In genomic region chrX:8944041-8944440, GRCm38 (mm10) we compare ENCODE assay signal across 36 mouse cellular contexts. TPM values are rescaled to one million over a fixed set of nuclear protein-coding genes. Genes with fewer than 3 reads are reported as not detected.
DNase-seq lines count a peak whose midpoint lies in the region; ATAC-seq lines count a peak whose summit lies in the region.
"Had no signal": no experiment of that assay in that cellular context is flagged by ENCODE, and none has a peak within 500 bp of the region (broad histone marks: within the 10 kb centered on the region; RNA-seq: fewer than 3 reads in every experiment).

No protein-coding gene starts in this region.

- peak overlapping the region; percentile 22; the same call in 1 of the 2 replicates for H3K27ac ChIP-seq in lung, embryonic 16.5 days (ENCODE audit: low read length)
- H3K27ac ChIP-seq in midbrain, embryonic 16.5 days (ENCODE audit: low read length) = no peak overlapping the region
- H3K27ac ChIP-seq in midbrain, embryonic 13.5 days = no peak overlapping the region
- H3K27ac ChIP-seq in stomach, embryonic 15.5 days = no peak overlapping the region
- H3K27ac ChIP-seq: embryonic facial prominence, embryonic 10.5 days; embryonic facial prominence, embryonic 13.5 days; forebrain, embryonic 13.5 days; heart, adult 2 months; heart, embryonic 10.5 days; heart, embryonic 13.5 days; hindbrain, embryonic 14.5 days; hindbrain, postnatal 0 days had no signal

- H3K4me2 ChIP-seq in lung, embryonic 16.5 days (ENCODE audit: low read depth, low read length) = 0 out of 2 replicates have a peak overlapping the region, but pooled peaks have one; percentile 20
- no peak overlapping the region for H3K4me2 ChIP-seq in midbrain, embryonic 16.5 days (ENCODE audit: low read length)
- no peak overlapping the region for H3K4me2 ChIP-seq in midbrain, embryonic 13.5 days (replicated peaks)
- no peak overlapping the region for H3K4me2 ChIP-seq in stomach, embryonic 15.5 days
- H3K4me2 ChIP-seq: embryonic facial prominence, embryonic 13.5 days; forebrain, embryonic 13.5 days; heart, embryonic 13.5 days; hindbrain, embryonic 14.5 days had no signal

- H3K9me3 ChIP-seq in lung, embryonic 16.5 days (ENCODE audit: control insufficient read depth, low read length) = no peaks in the 10 kb centered on the region
- no peaks in the 10 kb centered on the region for H3K9me3 ChIP-seq in midbrain, embryonic 16.5 days (replicated peaks; ENCODE audit: control insufficient read depth, low read length, poor library complexity, severe bottlenecking)
- no peaks in the 10 kb centered on the region for H3K9me3 ChIP-seq in midbrain, embryonic 13.5 days
- no peaks in the 10 kb centered on the region for H3K9me3 ChIP-seq in stomach, embryonic 15.5 days
- H3K9me3 ChIP-seq: embryonic facial prominence, embryonic 10.5 days; embryonic facial prominence, embryonic 13.5 days; forebrain, embryonic 13.5 days; heart, embryonic 10.5 days; heart, embryonic 13.5 days had no signal

- no peak overlapping the region for H3K4me3 ChIP-seq in lung, embryonic 16.5 days (ENCODE audit: low read length)
- H3K4me3 ChIP-seq in midbrain, embryonic 16.5 days (ENCODE audit: low read depth, low read length) = no peak overlapping the region
- no peak overlapping the region for H3K4me3 ChIP-seq in midbrain, embryonic 13.5 days (replicated peaks)
- no peak overlapping the region for H3K4me3 ChIP-seq in stomach, embryonic 15.5 days (replicated peaks)
- H3K4me3 ChIP-seq: embryonic facial prominence, embryonic 10.5 days; embryonic facial prominence, embryonic 13.5 days; erythroblast, embryonic 14.5 days; forebrain, embryonic 13.5 days; heart, adult 2 months; heart, embryonic 10.5 days; heart, embryonic 13.5 days had no signal

- H3K27me3 ChIP-seq in lung, embryonic 16.5 days (ENCODE audit: control insufficient read depth, insufficient read depth, low read depth, low read length) = no peaks in the 10 kb centered on the region
- no peaks in the 10 kb centered on the region for H3K27me3 ChIP-seq in midbrain, embryonic 16.5 days (ENCODE audit: control insufficient read depth, insufficient read depth, low read depth, low read length)
- H3K27me3 ChIP-seq in midbrain, embryonic 13.5 days = no peaks in the 10 kb centered on the region
- H3K27me3 ChIP-seq in stomach, embryonic 15.5 days (replicated peaks) = no peaks in the 10 kb centered on the region
- H3K27me3 ChIP-seq: embryonic facial prominence, embryonic 13.5 days; forebrain, embryonic 13.5 days; heart, embryonic 13.5 days had no signal

- no peaks in the 10 kb centered on the region for H3K4me1 ChIP-seq in lung, embryonic 16.5 days (replicated peaks; ENCODE audit: control insufficient read depth, insufficient read depth, low read length)
- H3K4me1 ChIP-seq in midbrain, embryonic 16.5 days (ENCODE audit: control insufficient read depth, insufficient read depth, low read length) = no peaks in the 10 kb centered on the region
- no peaks in the 10 kb centered on the region for H3K4me1 ChIP-seq in midbrain, embryonic 13.5 days (replicated peaks)
- H3K4me1 ChIP-seq in stomach, embryonic 15.5 days = no peaks in the 10 kb centered on the region
- H3K4me1 ChIP-seq: embryonic facial prominence, embryonic 10.5 days; embryonic facial prominence, embryonic 13.5 days; forebrain, embryonic 13.5 days; heart, embryonic 10.5 days; heart, embryonic 13.5 days had no signal

- DNase-seq in lung, postnatal 10 days = no peak
- no peak for DNase-seq in adrenal gland, postnatal 25 days
- no peak for DNase-seq in MN1 (ENCODE audit: low spot score)
- DNase-seq: adrenal gland, postnatal 10 days; cerebellum, adult 11-12 months; cerebellum, adult 8-10 months; cerebellum, postnatal 10 days; cerebellum, postnatal 36 days; embryo, embryonic 11 days; gastrocnemius, postnatal 10 days; gastrocnemius, postnatal 36 days; heart, adult 2 months; heart, postnatal 14 days; heart, postnatal 4 days had no signal

- no peaks in the 10 kb centered on the region for H3K36me3 ChIP-seq in lung, embryonic 16.5 days (ENCODE audit: control insufficient read depth, insufficient read depth, low read length)
- no peaks in the 10 kb centered on the region for H3K36me3 ChIP-seq in midbrain, embryonic 16.5 days (ENCODE audit: control insufficient read depth, insufficient read depth, low read length)
- H3K36me3 ChIP-seq in midbrain, embryonic 13.5 days = no peaks in the 10 kb centered on the region
- no peaks in the 10 kb centered on the region for H3K36me3 ChIP-seq in stomach, embryonic 15.5 days
- H3K36me3 ChIP-seq: embryonic facial prominence, embryonic 10.5 days; embryonic facial prominence, embryonic 13.5 days; heart, embryonic 10.5 days; heart, embryonic 13.5 days had no signal

- no peak overlapping the region for H3K9ac ChIP-seq in lung, embryonic 16.5 days (ENCODE audit: low read length)
- H3K9ac ChIP-seq in midbrain, embryonic 16.5 days (ENCODE audit: low read depth, low read length) = no peak overlapping the region
- no peak overlapping the region for H3K9ac ChIP-seq in midbrain, embryonic 13.5 days (replicated peaks)
- H3K9ac ChIP-seq in stomach, embryonic 15.5 days = no peak overlapping the region
- H3K9ac ChIP-seq: embryonic facial prominence, embryonic 13.5 days; forebrain, embryonic 13.5 days; heart, embryonic 13.5 days; hindbrain, embryonic 14.5 days had no signal

- ATAC-seq in lung, embryonic 16.5 days (ENCODE audit: low read depth) = peak; percentile 62
- 0 out of 2 replicates have a peak, but pooled peaks have one; percentile 42 for ATAC-seq in midbrain, embryonic 16.5 days
- ATAC-seq in midbrain, embryonic 13.5 days = no peak
- ATAC-seq in stomach, embryonic 15.5 days (ENCODE audit: insufficient read depth, low FRiP score, low read depth) = peak; percentile 60
- ATAC-seq: forebrain, embryonic 13.5 days; forebrain, embryonic 16.5 days; hindbrain, postnatal 0 days; Patski had no signal

- WGBS in lung, embryonic 16.5 days = 59% methylated on average over 8 of the region's 8 CpGs
- WGBS in midbrain, embryonic 16.5 days = 64% methylated on average over 8 of the region's 8 CpGs
- WGBS in midbrain, embryonic 13.5 days = 72% methylated on average over 8 of the region's 8 CpGs
- 71% methylated on average over 8 of the region's 8 CpGs for WGBS in stomach, embryonic 15.5 days

RNA-seq across cellular contexts. Expression of gene Fthl17b, which starts 18.7 kb away (rescaled TPM):
- polyA plus RNA-seq in lung, embryonic 16.5 days (2015; fragmentation: Nextera tagmentation; extraction: Ambion mirVana) = not detected in 2 replicates
- not detected in 2 replicates for polyA plus RNA-seq in midbrain, embryonic 16.5 days (2015; fragmentation: Nextera tagmentation; extraction: Ambion mirVana)
- not detected in 2 replicates for polyA plus RNA-seq in midbrain, embryonic 13.5 days (2015; fragmentation: Nextera tagmentation; extraction: Ambion mirVana)
- not detected in 2 replicates for polyA plus RNA-seq in stomach, embryonic 15.5 days (2015; fragmentation: Nextera tagmentation; extraction: Ambion mirVana)
- total RNA-seq in adrenal gland, postnatal 25 days (2021) = not detected in 2 replicates
- total RNA-seq: adrenal gland, adult 18-20 months; adrenal gland, postnatal 10 days; adrenal gland, postnatal 4 days; ES-E14; gastrocnemius, adult 18-20 months; gastrocnemius, postnatal 10 days; gastrocnemius, postnatal 36 days; granulocyte monocyte progenitor cell, adult 5-6 weeks; heart, adult 2 months; heart, postnatal 14 days; heart, postnatal 4 days; hindbrain, postnatal 0 days had no signal
- polyA plus RNA-seq: cortical plate, adult 2 months; embryonic facial prominence, embryonic 10.5 days; embryonic facial prominence, embryonic 13.5 days; erythroblast, embryonic 14.5 days; forebrain, embryonic 13.5 days; forebrain, embryonic 16.5 days; heart, adult 2 months; heart, embryonic 10.5 days; heart, embryonic 13.5 days; heart, embryonic 16.5 days; hindbrain, embryonic 11.5 days; hindbrain, embryonic 14.5 days; hindbrain, postnatal 0 days; Patski had no signal

RNA-seq across cellular contexts. Expression of gene Fthl17c, which starts 32.3 kb away (rescaled TPM):
- not detected in 2 replicates for polyA plus RNA-seq in lung, embryonic 16.5 days (2015; fragmentation: Nextera tagmentation; extraction: Ambion mirVana)
- polyA plus RNA-seq in midbrain, embryonic 16.5 days (2015; fragmentation: Nextera tagmentation; extraction: Ambion mirVana) = not detected in 2 replicates
- polyA plus RNA-seq in midbrain, embryonic 13.5 days (2015; fragmentation: Nextera tagmentation; extraction: Ambion mirVana) = not detected in 2 replicates
- polyA plus RNA-seq in stomach, embryonic 15.5 days (2015; fragmentation: Nextera tagmentation; extraction: Ambion mirVana) = not detected in 2 replicates
- total RNA-seq in adrenal gland, postnatal 25 days (2021) = not detected in 2 replicates
- total RNA-seq: adrenal gland, adult 18-20 months; adrenal gland, postnatal 10 days; adrenal gland, postnatal 4 days; gastrocnemius, adult 18-20 months; gastrocnemius, postnatal 10 days; gastrocnemius, postnatal 36 days; granulocyte monocyte progenitor cell, adult 5-6 weeks; heart, adult 2 months; heart, postnatal 14 days; heart, postnatal 4 days; hindbrain, postnatal 0 days had no signal
- polyA plus RNA-seq: cortical plate, adult 2 months; embryonic facial prominence, embryonic 10.5 days; embryonic facial prominence, embryonic 13.5 days; erythroblast, embryonic 14.5 days; forebrain, embryonic 13.5 days; forebrain, embryonic 16.5 days; heart, adult 2 months; heart, embryonic 10.5 days; heart, embryonic 13.5 days; heart, embryonic 16.5 days; hindbrain, embryonic 11.5 days; hindbrain, embryonic 14.5 days; hindbrain, postnatal 0 days; Patski had no signal

RNA-seq across cellular contexts. Expression of gene Fthl17d, which starts 42.5 kb away (rescaled TPM):
- not detected in 2 replicates for polyA plus RNA-seq in lung, embryonic 16.5 days (2015; fragmentation: Nextera tagmentation; extraction: Ambion mirVana)
- polyA plus RNA-seq in midbrain, embryonic 16.5 days (2015; fragmentation: Nextera tagmentation; extraction: Ambion mirVana) = not detected in 2 replicates
- polyA plus RNA-seq in midbrain, embryonic 13.5 days (2015; fragmentation: Nextera tagmentation; extraction: Ambion mirVana) = not detected in 2 replicates
- not detected in 2 replicates for polyA plus RNA-seq in stomach, embryonic 15.5 days (2015; fragmentation: Nextera tagmentation; extraction: Ambion mirVana)
- total RNA-seq in adrenal gland, postnatal 25 days (2021) = not detected in 2 replicates
- total RNA-seq: adrenal gland, adult 18-20 months; adrenal gland, postnatal 10 days; adrenal gland, postnatal 4 days; gastrocnemius, adult 18-20 months; gastrocnemius, postnatal 10 days; gastrocnemius, postnatal 36 days; granulocyte monocyte progenitor cell, adult 5-6 weeks; heart, adult 2 months; heart, postnatal 14 days; heart, postnatal 4 days; hindbrain, postnatal 0 days had no signal
- polyA plus RNA-seq: cortical plate, adult 2 months; embryonic facial prominence, embryonic 10.5 days; embryonic facial prominence, embryonic 13.5 days; erythroblast, embryonic 14.5 days; forebrain, embryonic 13.5 days; forebrain, embryonic 16.5 days; heart, adult 2 months; heart, embryonic 10.5 days; heart, embryonic 13.5 days; heart, embryonic 16.5 days; hindbrain, embryonic 11.5 days; hindbrain, embryonic 14.5 days; hindbrain, postnatal 0 days; Patski had no signal

RNA-seq across cellular contexts. Expression of gene B630019K06Rik, which starts 51.9 kb away (rescaled TPM):
- polyA plus RNA-seq in lung, embryonic 16.5 days (2015; fragmentation: Nextera tagmentation; extraction: Ambion mirVana) = 3.1 and 3.5 TPM in 2 replicates
- polyA plus RNA-seq in midbrain, embryonic 16.5 days (2015; fragmentation: Nextera tagmentation; extraction: Ambion mirVana) = 26.9 and 27.0 TPM in 2 replicates
- 18.1 and 21.2 TPM in 2 replicates for polyA plus RNA-seq in midbrain, embryonic 13.5 days (2015; fragmentation: Nextera tagmentation; extraction: Ambion mirVana)
- polyA plus RNA-seq in stomach, embryonic 15.5 days (2015; fragmentation: Nextera tagmentation; extraction: Ambion mirVana) = 3.9 and 4.1 TPM in 2 replicates
- total RNA-seq in adrenal gland, postnatal 25 days (2021) = 9.9 and 10.9 TPM in 2 replicates
- polyA plus RNA-seq: erythroblast, embryonic 14.5 days had no signal
